Mouse (Mus musculus): ENCODE results near the gene Gm10392. TPM values are rescaled to one million over a fixed set of nuclear protein-coding genes. Genes with fewer than 3 reads are reported as not detected.

The Gm10392 gene
- polyA plus RNA-seq, 1 experiment from 2014 or later, result 0.28 TPM

DNA sequence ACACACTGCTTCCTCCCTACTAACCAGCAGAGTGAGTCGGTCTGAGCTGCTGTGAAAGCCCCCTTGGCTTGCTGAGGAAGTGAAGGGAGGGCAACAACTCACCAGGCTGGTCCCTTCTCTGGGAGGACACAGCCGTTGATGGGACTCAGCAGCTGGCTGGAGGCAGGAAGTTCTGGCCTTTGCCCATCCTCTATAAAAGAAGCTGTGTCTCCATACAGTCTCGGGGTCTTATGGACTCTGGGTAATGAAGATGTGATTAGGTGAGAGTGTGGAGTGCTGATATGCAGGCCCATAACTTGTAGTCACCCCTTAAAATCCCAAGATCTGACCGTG is 24.7 kb downstream of the Gm10392 start:
- WGBS (ENCODE audit: insufficient replicate concordance), result 16% methylated on average over 4 of the region's 4 CpGs

DNA sequence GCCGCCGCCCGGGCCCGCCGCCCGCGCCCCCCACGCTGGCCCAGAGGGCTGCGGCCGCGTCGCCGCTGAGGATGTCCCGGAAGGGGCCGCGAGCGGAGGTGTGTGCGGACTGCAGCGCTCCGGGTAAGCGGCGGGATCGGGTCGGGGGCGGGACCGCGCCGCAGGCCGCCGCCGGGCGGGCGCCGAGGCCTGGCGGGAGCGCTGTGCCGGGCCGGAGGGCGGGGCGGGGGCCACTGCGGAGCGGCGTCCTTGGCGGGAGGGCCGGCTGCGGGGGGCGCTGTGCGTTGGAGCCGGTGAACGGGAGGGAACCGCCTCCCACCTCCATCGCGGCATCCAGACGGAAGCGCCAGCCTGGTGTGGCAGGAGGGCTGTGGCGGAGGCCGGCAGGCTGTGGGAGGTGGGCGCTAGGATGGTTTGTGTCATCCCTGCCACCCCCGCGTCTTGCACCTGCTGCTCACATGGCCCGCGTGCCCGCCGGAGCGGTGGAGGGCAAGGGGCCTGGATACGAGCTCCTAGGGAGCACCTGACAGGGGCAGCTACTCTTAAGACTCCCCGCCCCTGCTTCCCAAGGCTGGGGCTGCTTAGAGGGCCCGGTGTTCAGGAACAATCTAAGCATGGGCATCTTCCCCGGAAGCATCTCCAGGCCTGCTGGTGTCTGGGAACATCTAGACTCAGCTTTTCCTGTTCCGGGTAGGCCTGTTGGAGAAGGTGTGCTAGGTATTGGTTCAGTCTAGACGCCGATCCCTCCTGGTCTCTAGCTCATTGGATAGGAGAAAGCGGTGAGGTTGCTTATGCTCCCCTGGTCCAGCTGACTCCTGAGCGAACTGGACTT is 25.3 kb downstream of the Gm10392 start, which contains the start of gene Git1:
Gene Git1 (plus strand): TSS at position 51 of the 832 bp plus-strand sequence.
- Histone ChIP-seq H3K4me1 (ENCODE audit: insufficient read depth) (peaks cover 69% of the 10 kb centered on the region), H3K27ac (ENCODE audit: low read depth) (peak within 1 kb of the TSS; percentile 84), H3K4me3 (ENCODE audit: low read depth, low read length) (peak within 1 kb of the TSS; percentile 82), H3K4me2 (ENCODE audit: low read depth, low read length) (peak within 1 kb of the TSS; percentile 99), H3K36me3 (replicated peaks; ENCODE audit: insufficient read depth, low read length) (no peaks in the 10 kb centered on the region), H3K27me3 (ENCODE audit: insufficient read depth, low read length) (peaks cover 23% of the 10 kb centered on the region), H3K9me3 (ENCODE audit: low read length) (no peaks in the 10 kb centered on the region), H3K9ac (replicated peaks) (peak within 1 kb of the TSS; percentile 88)
- peak; percentile 5 for ATAC-seq
- WGBS (ENCODE audit: insufficient replicate concordance), result 3% methylated on average over 28 of the region's 74 CpGs
- TF ChIP-seq EP300 (IDR thresholded peaks at IDR 0.05; ENCODE audit: low read depth), result no peak
- TF ChIP-seq CTCF (IDR thresholded peaks at IDR 0.05; ENCODE audit: low read depth), result 0 out of 2 replicates have a peak, but pooled peaks have one; percentile 19
- DNase-seq, result peak; percentile 60

More for the DNA sequence above, 24.7 kb downstream of the Gm10392 start:
- Histone ChIP-seq H3K4me3 (ENCODE audit: low read depth, low read length) (peak overlapping the region; percentile 82), H3K9ac (replicated peaks) (peak overlapping the region; percentile 88), H3K27ac (ENCODE audit: low read depth) (peak overlapping the region; percentile 84), H3K36me3 (replicated peaks; ENCODE audit: insufficient read depth, low read length) (no peaks in the 10 kb centered on the region; the same call in 1 of the 2 replicates), H3K4me2 (ENCODE audit: low read depth, low read length) (peak overlapping the region; percentile 99), H3K9me3 (ENCODE audit: low read length) (no peaks in the 10 kb centered on the region), H3K4me1 (ENCODE audit: insufficient read depth) (peaks cover 63% of the 10 kb centered on the region), H3K27me3 (ENCODE audit: insufficient read depth, low read length) (peaks cover 17% of the 10 kb centered on the region)
- ATAC-seq, result no peak
- TF ChIP-seq CTCF (IDR thresholded peaks at IDR 0.05; ENCODE audit: low read depth) (no peak), EP300 (IDR thresholded peaks at IDR 0.05; ENCODE audit: low read depth) (no peak)
- DNase-seq, result no peak

DNA sequence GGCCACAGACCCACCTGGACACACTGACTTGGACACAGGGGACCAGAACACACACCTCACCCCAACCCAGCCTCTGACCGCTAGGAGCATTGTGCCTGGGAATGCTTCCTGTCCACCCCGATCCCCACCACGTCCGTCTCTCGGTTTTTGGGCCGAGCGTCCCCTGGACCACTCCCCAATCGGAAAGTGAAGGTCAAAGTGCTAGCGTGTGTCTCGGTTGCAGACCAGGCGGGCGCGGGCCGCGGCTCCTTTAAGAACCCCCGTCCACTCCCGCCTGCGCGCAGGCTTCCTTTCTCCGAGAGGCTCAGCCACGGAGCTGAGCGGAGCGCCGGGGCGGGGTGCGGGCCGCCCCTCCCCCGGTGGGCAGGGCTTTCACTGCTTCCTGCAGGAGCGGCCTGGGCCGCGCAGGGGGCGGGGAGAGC is 26.1 kb downstream of the Gm10392 start:
- DNase-seq, result peak; percentile 93

DNA sequence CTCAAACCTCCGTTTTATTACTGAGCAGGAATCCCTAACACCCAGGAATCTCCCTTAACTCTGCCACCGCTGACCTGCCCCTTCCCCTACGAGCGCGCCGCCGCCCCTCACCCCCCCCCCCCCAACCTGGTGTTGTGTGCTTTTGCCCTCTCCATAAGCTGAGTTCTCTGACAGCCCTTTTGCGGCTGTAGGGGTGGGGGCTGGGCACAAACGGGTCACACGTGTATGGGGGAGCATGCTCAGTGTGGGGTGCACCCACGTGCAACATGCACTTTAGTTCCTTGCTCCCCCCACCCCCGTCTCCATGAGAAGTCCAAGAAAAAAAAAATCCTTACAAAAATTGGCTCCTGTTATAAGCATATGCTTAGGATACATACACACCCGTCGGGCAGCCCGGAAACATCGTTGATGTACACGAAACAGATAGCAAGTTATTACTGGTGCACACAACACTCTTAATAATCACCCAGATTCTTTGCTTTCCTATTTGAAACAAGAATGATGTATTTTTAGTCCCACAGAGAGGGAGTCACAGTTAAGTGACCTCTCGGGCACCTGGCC is 26.6 kb downstream of the Gm10392 start:
- DNase-seq (no peak), ATAC-seq (no peak)
- Histone ChIP-seq H3K9ac (replicated peaks) (peak overlapping the region; percentile 88), H3K4me1 (ENCODE audit: insufficient read depth) (peaks cover 69% of the 10 kb centered on the region), H3K4me2 (ENCODE audit: low read depth, low read length) (peak overlapping the region; percentile 99), H3K9me3 (ENCODE audit: low read length) (no peaks in the 10 kb centered on the region), H3K4me3 (ENCODE audit: low read depth, low read length) (peak overlapping the region; percentile 68), H3K27me3 (ENCODE audit: insufficient read depth, low read length) (peaks cover 25% of the 10 kb centered on the region), H3K36me3 (replicated peaks; ENCODE audit: insufficient read depth, low read length) (no peaks in the 10 kb centered on the region), H3K27ac (ENCODE audit: low read depth) (peak overlapping the region; percentile 84)
- under 1% methylated on average over 18 of the region's 18 CpGs for WGBS (ENCODE audit: insufficient replicate concordance)
- no peak for TF ChIP-seq CTCF (IDR thresholded peaks at IDR 0.05; ENCODE audit: low read depth)
- no peak for TF ChIP-seq EP300 (IDR thresholded peaks at IDR 0.05; ENCODE audit: low read depth)

More for the DNA sequence above, 26.1 kb downstream of the Gm10392 start:
- peak; percentile 79 for ATAC-seq
- Histone ChIP-seq H3K27me3 (ENCODE audit: insufficient read depth, low read length) (peaks cover 25% of the 10 kb centered on the region), H3K4me2 (ENCODE audit: low read depth, low read length) (peak overlapping the region; percentile 99), H3K27ac (ENCODE audit: low read depth) (peak overlapping the region; percentile 84), H3K4me1 (ENCODE audit: insufficient read depth) (peaks cover 70% of the 10 kb centered on the region), H3K9me3 (ENCODE audit: low read length) (no peaks in the 10 kb centered on the region), H3K9ac (replicated peaks) (peak overlapping the region; percentile 88), H3K4me3 (ENCODE audit: low read depth, low read length) (peak overlapping the region; percentile 68), H3K36me3 (replicated peaks; ENCODE audit: insufficient read depth, low read length) (no peaks in the 10 kb centered on the region)
- no peak for TF ChIP-seq EP300 (IDR thresholded peaks at IDR 0.05; ENCODE audit: low read depth)
- TF ChIP-seq CTCF (IDR thresholded peaks at IDR 0.05; ENCODE audit: low read depth), result 0 out of 2 replicates have a peak, but pooled peaks have one; percentile 28
- under 1% methylated on average over 30 of the region's 32 CpGs for WGBS (ENCODE audit: insufficient replicate concordance)

DNA sequence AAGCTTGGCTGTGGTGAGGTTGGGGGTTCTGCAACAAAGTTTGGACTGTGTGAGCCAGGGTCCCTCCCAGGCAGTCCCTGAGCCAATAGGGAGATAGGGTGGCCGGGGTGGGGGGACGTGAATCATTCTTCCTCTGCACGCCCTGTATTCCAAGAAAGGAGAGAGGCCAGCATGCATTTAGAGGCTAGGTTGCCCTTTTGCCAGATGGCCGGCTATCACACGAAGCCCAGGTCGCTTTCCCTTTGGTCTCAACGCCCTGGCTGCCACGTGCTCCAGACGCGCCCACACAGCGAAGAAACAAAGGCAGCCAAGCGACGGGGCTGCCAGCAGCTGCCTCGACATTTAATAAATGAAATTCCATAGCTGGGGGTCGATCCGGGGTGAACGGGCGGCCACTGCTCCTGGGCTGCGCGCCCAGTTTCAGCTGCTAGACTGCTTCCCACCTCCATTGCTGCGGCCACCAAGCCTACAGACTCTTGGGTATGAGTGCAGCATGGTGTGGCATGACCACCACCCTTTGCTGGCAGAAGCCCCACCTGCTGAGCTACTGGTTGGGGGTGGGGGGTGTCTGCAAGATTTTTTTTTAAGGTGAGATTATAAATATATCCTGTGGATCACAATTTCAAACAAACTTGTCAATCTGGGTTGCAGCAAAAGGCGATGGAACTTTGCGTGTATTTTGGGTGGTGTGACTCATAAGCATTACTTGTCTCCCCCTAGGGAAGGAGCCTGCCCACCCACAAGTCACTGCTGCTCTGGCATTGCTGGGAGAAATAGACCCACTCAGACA is 27.3 kb downstream of the Gm10392 start:
- H3K4me1 ChIP-seq (ENCODE audit: insufficient read depth), result peaks cover 63% of the 10 kb centered on the region
- peak overlapping the region; percentile 84 for H3K27ac ChIP-seq (ENCODE audit: low read depth)
- H3K4me3 ChIP-seq (ENCODE audit: low read depth, low read length), result peak overlapping the region; percentile 68
- H3K36me3 ChIP-seq (replicated peaks; ENCODE audit: insufficient read depth, low read length), result no peaks in the 10 kb centered on the region
- H3K9ac ChIP-seq (replicated peaks), result peak overlapping the region; percentile 38
- peaks cover 25% of the 10 kb centered on the region for H3K27me3 ChIP-seq (ENCODE audit: insufficient read depth, low read length)
- no peak for TF ChIP-seq EP300 (IDR thresholded peaks at IDR 0.05; ENCODE audit: low read depth)
- no peak for TF ChIP-seq CTCF (IDR thresholded peaks at IDR 0.05; ENCODE audit: low read depth)
- ATAC-seq (peak; percentile 4; the same call in 1 of the 2 replicates), DNase-seq (peak; percentile 51)
- under 1% methylated on average over 23 of the region's 23 CpGs for WGBS (ENCODE audit: insufficient replicate concordance)
- H3K9me3 ChIP-seq (ENCODE audit: low read length), result no peaks in the 10 kb centered on the region
- peak overlapping the region; percentile 99 for H3K4me2 ChIP-seq (ENCODE audit: low read depth, low read length)
